Mouse (Mus musculus): Measurements from ENCODE around the gene Itgb6. TPM values are rescaled to one million over a fixed set of nuclear protein-coding genes. Genes with fewer than 3 reads are reported as not detected.

Gene Itgb6
- polyA plus RNA-seq, 1 experiment from 2014 or later: 0.14 TPM

DNA sequence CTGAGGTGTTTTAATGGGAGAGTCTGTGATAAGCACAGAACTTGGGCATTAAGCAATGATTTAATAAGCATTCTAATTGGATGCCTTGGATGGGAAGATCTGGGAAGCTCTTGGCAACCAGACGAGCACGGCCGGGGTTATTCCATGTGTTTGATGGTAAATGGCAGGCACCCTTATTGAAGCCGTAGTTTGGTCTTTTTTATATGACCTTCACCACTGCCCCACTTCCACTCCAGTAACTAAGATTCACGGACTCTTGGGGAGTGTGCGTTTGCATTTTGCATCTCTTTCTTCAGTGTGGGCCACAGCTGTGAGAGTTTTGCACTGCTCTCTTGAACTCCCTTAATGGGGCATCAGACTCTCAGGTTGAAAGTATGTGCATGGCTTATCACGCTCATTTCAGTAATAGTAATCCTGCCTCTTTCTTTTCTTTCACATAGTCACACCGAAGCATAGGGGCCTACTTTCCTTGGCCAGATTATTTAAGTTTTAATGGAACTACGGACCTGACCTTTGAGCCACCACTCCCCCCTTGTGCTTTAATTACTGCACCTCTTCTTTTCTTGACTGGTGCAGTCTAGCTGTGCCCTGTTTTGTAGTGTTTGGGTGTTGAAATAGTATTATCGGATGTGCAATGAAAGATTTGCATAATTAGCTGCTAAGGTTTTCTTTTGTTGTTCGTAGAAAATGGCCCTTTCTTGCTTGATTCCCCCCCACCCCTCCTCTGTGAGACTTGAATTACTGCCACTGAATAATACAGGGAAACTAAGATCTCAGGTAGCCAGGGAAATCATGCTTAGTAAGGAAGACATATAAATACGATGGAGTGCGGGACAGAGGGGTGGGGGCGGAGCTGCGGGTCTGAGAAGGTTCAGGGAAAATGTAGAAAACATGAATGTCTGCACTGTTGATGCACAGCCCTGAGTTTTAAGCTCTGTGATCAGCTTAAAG lies 109.3 kb downstream of the Itgb6 start:
- DNase-seq (no peak), ATAC-seq (ENCODE audit: low read depth) (no peak)
- 82% methylated on average over 15 of the region's 15 CpGs for WGBS (ENCODE audit: insufficient replicate concordance)

GRCm38 (mm10) chr2:60611622-60612021 lies 110.8 kb downstream of the Itgb6 start:
- Histone ChIP-seq H3K4me2 (no peak overlapping the region), H3K9ac (no peak overlapping the region), H3K27ac (no peak overlapping the region), H3K4me1 (replicated peaks) (no peaks in the 10 kb centered on the region), H3K36me3 (no peaks in the 10 kb centered on the region), H3K4me3 (replicated peaks) (no peak overlapping the region), H3K9me3 (replicated peaks) (no peaks in the 10 kb centered on the region), H3K27me3 (no peaks in the 10 kb centered on the region)
- WGBS (ENCODE audit: insufficient replicate concordance): 49% methylated on average over 3 of the region's 3 CpGs
- ATAC-seq (ENCODE audit: low read depth): no peak
- no peak for DNase-seq

More for the DNA sequence above, 109.3 kb downstream of the Itgb6 start:
- no peaks in the 10 kb centered on the region for H3K27me3 ChIP-seq
- no peak overlapping the region for H3K4me3 ChIP-seq (replicated peaks)
- H3K9me3 ChIP-seq (replicated peaks): no peaks in the 10 kb centered on the region
- no peak overlapping the region for H3K27ac ChIP-seq
- no peaks in the 10 kb centered on the region for H3K4me1 ChIP-seq (replicated peaks)
- no peak overlapping the region for H3K9ac ChIP-seq
- no peak overlapping the region for H3K4me2 ChIP-seq
- H3K36me3 ChIP-seq: no peaks in the 10 kb centered on the region

DNA sequence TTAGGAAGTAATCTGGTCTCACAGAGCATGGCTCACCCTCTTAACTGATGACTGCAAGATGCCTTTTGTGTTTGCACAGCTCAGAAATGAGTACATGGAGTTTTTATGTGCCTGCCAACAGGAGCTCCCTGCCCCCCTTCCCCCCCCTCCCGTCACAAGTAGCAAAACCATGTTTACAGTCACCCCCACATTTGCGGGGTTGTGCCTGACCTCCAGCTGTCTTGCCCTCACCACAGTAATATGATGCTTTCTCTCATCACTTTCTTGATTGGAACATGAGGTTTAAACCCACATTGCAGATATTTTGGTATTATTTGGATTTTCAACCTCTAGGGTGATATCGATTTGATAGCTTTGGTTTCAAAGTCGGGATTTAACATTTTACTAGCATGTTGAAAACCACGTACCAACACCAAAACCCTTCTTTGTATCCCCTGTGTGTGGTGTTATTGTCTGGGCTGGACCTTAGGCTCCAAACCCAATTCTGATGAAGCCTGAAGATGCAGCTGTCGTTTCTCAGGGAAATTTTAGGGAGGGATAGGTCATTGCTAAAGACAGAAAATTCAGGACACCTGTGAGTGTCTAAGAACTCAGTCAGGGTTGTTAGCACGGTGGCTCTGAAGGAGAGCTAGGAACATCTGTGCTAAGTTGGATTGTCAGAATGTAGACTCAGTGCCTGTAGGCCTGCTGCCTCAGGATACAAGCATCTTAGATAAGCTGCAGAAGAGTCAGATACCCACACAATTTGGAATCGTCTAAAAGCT lies 112.8 kb downstream of the Itgb6 start:
- DNase-seq (no peak), ATAC-seq (ENCODE audit: low read depth) (no peak)
- Histone ChIP-seq H3K9me3 (replicated peaks) (no peaks in the 10 kb centered on the region), H3K4me2 (no peak overlapping the region), H3K27me3 (no peaks in the 10 kb centered on the region), H3K4me1 (replicated peaks) (no peaks in the 10 kb centered on the region), H3K27ac (no peak overlapping the region), H3K36me3 (no peaks in the 10 kb centered on the region), H3K4me3 (replicated peaks) (no peak overlapping the region), H3K9ac (no peak overlapping the region)
- WGBS (ENCODE audit: insufficient replicate concordance): 58% methylated on average over 8 of the region's 8 CpGs

DNA sequence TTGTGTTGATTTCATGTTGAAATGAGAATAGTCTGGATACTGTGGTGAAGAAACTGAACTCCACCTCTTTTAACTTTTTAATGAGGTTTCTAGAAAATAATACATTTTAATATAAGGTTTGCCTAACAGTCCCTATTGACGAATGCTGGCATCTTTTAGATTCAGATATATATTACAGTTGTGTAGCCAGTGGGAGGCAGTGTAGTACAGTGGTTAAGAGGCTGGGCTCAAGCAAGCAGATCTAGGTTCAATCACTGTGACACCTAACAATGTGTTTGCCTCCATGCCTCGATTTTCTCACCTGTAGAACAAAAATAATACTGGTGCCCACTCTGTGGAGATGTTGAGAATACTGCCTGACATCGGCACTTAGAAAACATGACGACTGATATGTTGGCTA lies 114.5 kb downstream of the Itgb6 start:
- Histone ChIP-seq H3K4me1 (replicated peaks) (no peaks in the 10 kb centered on the region), H3K27me3 (no peaks in the 10 kb centered on the region), H3K4me2 (no peak overlapping the region), H3K9ac (no peak overlapping the region), H3K36me3 (no peaks in the 10 kb centered on the region), H3K27ac (no peak overlapping the region), H3K9me3 (replicated peaks) (no peaks in the 10 kb centered on the region), H3K4me3 (replicated peaks) (no peak overlapping the region)
- 56% methylated on average over 4 of the region's 4 CpGs for WGBS (ENCODE audit: insufficient replicate concordance)
- DNase-seq (no peak), ATAC-seq (ENCODE audit: low read depth) (no peak)

- DNase-seq: no peak
- Histone ChIP-seq H3K4me1 (replicated peaks) (no peaks in the 10 kb centered on the region), H3K4me3 (replicated peaks) (no peak overlapping the region), H3K27ac (no peak overlapping the region), H3K36me3 (no peaks in the 10 kb centered on the region), H3K27me3 (no peaks in the 10 kb centered on the region), H3K9ac (no peak overlapping the region), H3K4me2 (no peak overlapping the region), H3K9me3 (replicated peaks) (no peaks in the 10 kb centered on the region)
- WGBS (ENCODE audit: insufficient replicate concordance): 57% methylated on average over 2 of the region's 2 CpGs
- ATAC-seq (ENCODE audit: low read depth): no peak
Observed at GRCm38 (mm10) chr2:60601326-60601725, 121.1 kb downstream of the Itgb6 start.

- no peak overlapping the region for H3K4me3 ChIP-seq (replicated peaks)
- H3K27ac ChIP-seq: no peak overlapping the region
- no peaks in the 10 kb centered on the region for H3K27me3 ChIP-seq
- 64% methylated on average over 2 of the region's 2 CpGs for WGBS (ENCODE audit: insufficient replicate concordance)
- H3K36me3 ChIP-seq: no peaks in the 10 kb centered on the region
- ATAC-seq (ENCODE audit: low read depth) (no peak), DNase-seq (no peak)
- H3K9me3 ChIP-seq (replicated peaks): no peaks in the 10 kb centered on the region
- no peaks in the 10 kb centered on the region for H3K4me1 ChIP-seq (replicated peaks)
- H3K4me2 ChIP-seq: no peak overlapping the region
- H3K9ac ChIP-seq: no peak overlapping the region
Observed at GRCm38 (mm10) chr2:60600863-60601262, 121.6 kb downstream of the Itgb6 start.

DNA sequence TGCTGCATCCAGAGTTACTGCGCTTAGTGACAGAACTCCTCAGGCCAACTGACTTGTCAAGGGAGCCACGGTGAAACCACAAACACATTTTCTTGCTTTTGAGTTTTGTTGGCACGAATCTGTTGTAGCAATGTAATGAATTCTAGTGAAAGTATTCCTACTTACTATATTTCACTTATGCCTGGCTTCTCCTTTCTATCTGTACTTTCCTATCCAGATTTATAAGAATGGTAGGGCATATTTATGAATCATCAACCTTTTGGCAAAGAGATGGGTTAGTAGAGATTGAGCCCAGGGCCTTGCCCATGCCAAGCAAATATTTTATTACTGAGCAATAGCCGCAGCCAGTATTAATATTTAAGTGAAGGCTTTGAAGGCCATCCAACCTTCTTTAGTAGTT lies 139.0 kb downstream of the Itgb6 start:
- Histone ChIP-seq H3K4me2 (no peak overlapping the region), H3K27ac (no peak overlapping the region), H3K9me3 (replicated peaks) (no peaks in the 10 kb centered on the region), H3K27me3 (no peaks in the 10 kb centered on the region), H3K4me3 (replicated peaks) (no peak overlapping the region), H3K9ac (no peak overlapping the region), H3K4me1 (replicated peaks) (no peaks in the 10 kb centered on the region), H3K36me3 (no peaks in the 10 kb centered on the region)
- DNase-seq (no peak), ATAC-seq (ENCODE audit: low read depth) (no peak)
- 60% methylated on average over 4 of the region's 4 CpGs for WGBS (ENCODE audit: insufficient replicate concordance)

DNA sequence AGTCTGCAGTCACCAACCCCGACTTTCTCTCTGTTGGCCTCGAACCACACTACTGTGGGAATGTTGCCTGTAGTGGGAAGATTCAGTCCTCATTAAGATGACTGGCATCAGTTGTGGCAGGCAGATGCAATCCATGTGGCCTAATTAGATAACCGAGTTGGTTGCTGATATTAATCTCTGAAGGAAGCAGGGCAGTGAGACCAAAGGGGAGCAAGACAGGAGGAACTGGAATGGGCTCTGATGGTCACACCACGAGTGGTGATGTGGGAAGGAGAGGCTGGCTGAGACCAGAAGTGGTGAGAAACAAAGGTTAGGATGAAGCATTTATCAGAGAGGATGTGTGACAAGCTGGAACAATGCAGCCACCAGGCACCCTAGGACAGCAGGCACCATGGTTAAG lies 167.9 kb downstream of the Itgb6 start:
- Histone ChIP-seq H3K36me3 (no peaks in the 10 kb centered on the region), H3K4me1 (replicated peaks) (peaks cover 12% of the 10 kb centered on the region; the same call in 1 of the 2 replicates), H3K27ac (no peak overlapping the region), H3K27me3 (no peaks in the 10 kb centered on the region), H3K9me3 (replicated peaks) (no peaks in the 10 kb centered on the region), H3K9ac (no peak overlapping the region), H3K4me3 (replicated peaks) (no peak overlapping the region), H3K4me2 (no peak overlapping the region)
- ATAC-seq (ENCODE audit: low read depth) (no peak), DNase-seq (no peak)
- 13% methylated on average over 4 of the region's 4 CpGs for WGBS (ENCODE audit: insufficient replicate concordance)

DNA sequence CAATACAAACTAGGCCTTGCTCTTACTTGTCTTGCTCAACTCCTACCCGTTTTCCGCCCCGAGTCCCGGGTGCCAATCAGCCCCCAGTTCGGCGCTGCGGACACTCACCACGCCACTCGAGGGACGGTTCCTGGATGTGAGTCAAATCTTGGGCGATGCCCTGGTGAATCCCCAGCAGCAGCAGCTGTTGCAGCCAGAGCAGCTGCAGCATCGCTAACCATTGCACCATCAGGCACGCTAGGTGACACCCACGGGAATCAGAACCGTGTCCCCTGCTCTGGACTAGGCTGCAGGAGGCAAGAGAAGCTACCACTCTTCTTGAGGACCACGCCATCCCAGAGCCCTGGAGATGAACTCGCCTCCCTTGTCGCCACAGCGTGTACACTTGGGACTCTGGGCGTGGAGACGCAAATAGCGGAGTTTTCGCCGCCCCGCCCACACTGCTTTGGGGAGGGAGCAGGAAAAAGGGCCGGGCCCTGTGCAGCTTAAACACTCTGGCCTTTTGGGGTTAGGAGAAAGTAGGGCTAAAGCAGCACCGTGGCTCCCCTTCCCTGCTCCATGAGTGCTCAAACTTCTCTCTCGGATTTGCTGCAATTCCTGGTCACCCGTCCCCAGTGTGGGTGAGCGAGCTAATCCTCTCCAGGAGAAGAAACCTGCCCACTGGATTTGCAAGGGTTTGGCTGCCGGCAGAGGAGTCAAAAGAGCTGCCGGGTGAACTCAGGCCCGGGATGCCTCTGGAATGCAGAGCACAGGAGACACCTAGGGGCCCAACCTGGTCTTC lies 169.4 kb downstream of the Itgb6 start, which contains the start of gene Pla2r1:
Gene Pla2r1 (minus strand): TSS at position 407 of the 781 bp plus-strand sequence.
- peak within 1 kb of the TSS; percentile 71 for H3K4me2 ChIP-seq
- DNase-seq: peak; percentile 6
- H3K27ac ChIP-seq: no peak within 1 kb of the TSS
- WGBS (ENCODE audit: insufficient replicate concordance): 10% methylated on average over 33 of the region's 33 CpGs
- peaks cover 12% of the 10 kb centered on the region; the same call in 1 of the 2 replicates for H3K4me1 ChIP-seq (replicated peaks)
- no peaks in the 10 kb centered on the region for H3K9me3 ChIP-seq (replicated peaks)
- ATAC-seq (ENCODE audit: low read depth): peak; percentile 45; the same call in 1 of the 2 replicates
- H3K4me3 ChIP-seq (replicated peaks): peak within 1 kb of the TSS; percentile 49
- H3K27me3 ChIP-seq: no peaks in the 10 kb centered on the region
- H3K36me3 ChIP-seq: no peaks in the 10 kb centered on the region
- H3K9ac ChIP-seq: no peak within 1 kb of the TSS

DNA sequence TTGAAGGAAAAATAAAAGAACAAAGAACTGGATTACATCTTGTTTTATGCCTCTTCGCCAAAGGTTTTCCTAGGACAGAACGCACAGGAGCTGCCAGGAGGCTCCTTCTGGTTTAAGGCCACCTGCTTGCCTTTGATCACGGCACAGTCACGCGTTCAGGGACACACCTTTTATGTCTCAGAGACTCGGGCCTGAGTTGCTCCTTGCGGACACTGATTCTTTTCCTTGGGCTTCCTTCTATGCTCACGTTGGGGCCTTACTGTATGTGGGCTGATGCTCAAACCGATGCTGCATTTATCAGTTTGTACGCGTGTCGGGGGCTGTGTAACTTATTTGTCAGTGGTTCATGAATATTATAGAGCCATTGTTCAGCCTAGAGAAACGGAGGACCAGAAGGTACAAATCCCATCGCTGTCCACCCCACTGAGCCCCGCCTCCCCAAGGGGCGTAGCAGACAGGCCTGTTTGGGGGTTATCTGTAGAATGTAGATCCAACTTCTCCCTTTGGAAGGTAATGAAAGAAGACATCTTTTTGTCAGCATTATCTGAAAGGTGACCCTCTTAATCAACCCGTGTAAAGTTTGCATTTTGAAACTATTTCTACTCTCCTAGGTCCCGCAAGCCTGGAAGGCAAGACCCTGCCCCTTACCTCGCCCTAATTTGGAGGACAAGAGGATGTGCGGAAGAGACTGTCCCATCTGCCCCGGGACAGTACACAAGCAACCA lies 170.1 kb downstream of the Itgb6 start:
- DNase-seq: no peak

More for the DNA sequence above, 170.1 kb downstream of the Itgb6 start:
- no peaks in the 10 kb centered on the region for H3K9me3 ChIP-seq (replicated peaks)
- 43% methylated on average over 21 of the region's 21 CpGs for WGBS (ENCODE audit: insufficient replicate concordance)
- H3K9ac ChIP-seq: no peak overlapping the region
- no peaks in the 10 kb centered on the region for H3K36me3 ChIP-seq
- H3K27ac ChIP-seq: no peak overlapping the region
- H3K27me3 ChIP-seq: no peaks in the 10 kb centered on the region
- H3K4me2 ChIP-seq: peak overlapping the region; percentile 71
- H3K4me3 ChIP-seq (replicated peaks): peak overlapping the region; percentile 49
- peaks cover 12% of the 10 kb centered on the region; the same call in 1 of the 2 replicates for H3K4me1 ChIP-seq (replicated peaks)
- ATAC-seq (ENCODE audit: low read depth): no peak

All from liver, embryonic 13.5 days (tissue).